In the genomic region with DNA sequence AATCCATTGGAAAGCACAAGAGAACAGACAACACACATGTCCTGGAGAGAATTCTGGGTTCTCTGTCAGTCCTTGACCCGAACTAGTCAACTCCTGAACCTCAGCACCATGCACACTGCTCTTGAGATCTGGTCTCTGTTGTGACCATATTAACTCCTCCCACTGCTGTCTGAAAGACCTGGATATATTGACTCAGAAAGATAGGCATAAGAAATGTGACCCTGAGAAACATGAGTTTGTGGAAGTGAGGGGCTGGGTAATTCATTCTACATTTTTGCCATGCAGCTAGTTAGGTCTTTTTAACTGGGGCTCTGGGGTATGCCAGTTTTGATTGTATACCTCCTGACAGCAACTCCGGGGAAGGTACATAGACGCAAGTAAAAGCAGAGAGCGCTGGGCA, we compare ENCODE assay signal across 9 mouse cellular contexts. TPM values are rescaled to one million over a fixed set of nuclear protein-coding genes. Genes with fewer than 3 reads are reported as not detected.
DNase-seq lines count a peak whose midpoint lies in the region; ATAC-seq and TF ChIP-seq lines count a peak whose summit lies in the region.
"Had no signal": no experiment of that assay in that cellular context is flagged by ENCODE, and none has a peak within 500 bp of the region (broad histone marks: within the 10 kb centered on the region; RNA-seq: fewer than 3 reads in every experiment).

No protein-coding gene starts in this region.

- peak overlapping the region; percentile 81 for H3K9ac ChIP-seq in embryonic facial prominence, embryonic 14.5 days (ENCODE audit: low read depth, low read length)
- H3K9ac ChIP-seq in hindbrain, postnatal 0 days (replicated peaks; ENCODE audit: low read length): no peak overlapping the region
- H3K9ac ChIP-seq in midbrain, embryonic 15.5 days: no peak overlapping the region

- H3K4me3 ChIP-seq in embryonic facial prominence, embryonic 14.5 days (ENCODE audit: low read depth, low read length): peak overlapping the region; percentile 77
- H3K4me3 ChIP-seq in hindbrain, postnatal 0 days (ENCODE audit: low read length): peak overlapping the region; percentile 63; the same call in 1 of the 2 replicates
- 0 out of 2 replicates have a peak overlapping the region, but pooled peaks have one; percentile 68 for H3K4me3 ChIP-seq in midbrain, embryonic 15.5 days

- H3K36me3 ChIP-seq in embryonic facial prominence, embryonic 14.5 days (ENCODE audit: control insufficient read depth, insufficient read depth, low read length): no peaks in the 10 kb centered on the region
- H3K36me3 ChIP-seq in hindbrain, postnatal 0 days (ENCODE audit: insufficient read depth, low read length): no peaks in the 10 kb centered on the region
- no peaks in the 10 kb centered on the region for H3K36me3 ChIP-seq in midbrain, embryonic 15.5 days (replicated peaks)

- DNase-seq in kidney, adult 9 months: peak; percentile 60
- no peak for DNase-seq in kidney, postnatal 36 days
- no peak for DNase-seq in embryonic facial prominence, embryonic 14.5 days (ENCODE audit: low spot score)
- no peak for DNase-seq in hindbrain, postnatal 0 days (ENCODE audit: low spot score)
- no peak for DNase-seq in left cerebral cortex, adult 11 months (ENCODE audit: low spot score)
- no peak for DNase-seq in layer of hippocampus, adult 9-11 months
- DNase-seq: gastrocnemius, postnatal 14 days had no signal

- H3K9me3 ChIP-seq in embryonic facial prominence, embryonic 14.5 days (ENCODE audit: control insufficient read depth, low read length): no peaks in the 10 kb centered on the region
- H3K9me3 ChIP-seq in hindbrain, postnatal 0 days (ENCODE audit: low read length): no peaks in the 10 kb centered on the region
- H3K9me3 ChIP-seq in midbrain, embryonic 15.5 days: no peaks in the 10 kb centered on the region

- no peaks in the 10 kb centered on the region for H3K27me3 ChIP-seq in embryonic facial prominence, embryonic 14.5 days (replicated peaks; ENCODE audit: control insufficient read depth, insufficient read depth, low read length)
- H3K27me3 ChIP-seq in hindbrain, postnatal 0 days (ENCODE audit: insufficient read depth, low read length): no peaks in the 10 kb centered on the region
- peaks cover 14% of the 10 kb centered on the region for H3K27me3 ChIP-seq in midbrain, embryonic 15.5 days (replicated peaks)

- TF ChIP-seq CTCF in hindbrain, postnatal 0 days (IDR thresholded peaks at IDR 0.05; ENCODE audit: low read depth): no peak

- no peak for ATAC-seq in embryonic facial prominence, embryonic 14.5 days (ENCODE audit: low read depth)
- ATAC-seq in hindbrain, postnatal 0 days: no peak
- no peak for ATAC-seq in midbrain, embryonic 15.5 days (replicated peaks)

- WGBS in embryonic facial prominence, embryonic 14.5 days: 39% methylated on average over 4 of the region's 4 CpGs
- 37% methylated on average over 4 of the region's 4 CpGs for WGBS in hindbrain, postnatal 0 days
- WGBS in midbrain, embryonic 15.5 days: 44% methylated on average over 4 of the region's 4 CpGs

- H3K4me1 ChIP-seq in embryonic facial prominence, embryonic 14.5 days (ENCODE audit: control insufficient read depth, insufficient read depth, low read length): peaks cover 19% of the 10 kb centered on the region; the same call in 1 of the 2 replicates
- H3K4me1 ChIP-seq in hindbrain, postnatal 0 days (ENCODE audit: insufficient read depth, low read length): 0 out of 2 replicates have a peak, but pooled peaks cover 4% of the 10 kb centered on the region
- H3K4me1 ChIP-seq in midbrain, embryonic 15.5 days: peaks cover 7% of the 10 kb centered on the region; the same call in 1 of the 2 replicates

- peak overlapping the region; percentile 90 for H3K4me2 ChIP-seq in embryonic facial prominence, embryonic 14.5 days (ENCODE audit: low read depth, low read length)
- H3K4me2 ChIP-seq in hindbrain, postnatal 0 days (ENCODE audit: low read depth, low read length): peak overlapping the region; percentile 92
- H3K4me2 ChIP-seq in midbrain, embryonic 15.5 days: no peak overlapping the region; the same call in 1 of the 2 replicates

- H3K27ac ChIP-seq in embryonic facial prominence, embryonic 14.5 days (replicated peaks; ENCODE audit: low read depth, low read length): no peak overlapping the region
- no peak overlapping the region for H3K27ac ChIP-seq in hindbrain, postnatal 0 days
- no peak overlapping the region for H3K27ac ChIP-seq in midbrain, embryonic 15.5 days

RNA-seq across cellular contexts. Expression of a gene that starts 1.3 kb away (rescaled TPM):
- 9.8 and 10.3 TPM in 2 replicates for polyA plus RNA-seq in embryonic facial prominence, embryonic 14.5 days (2014; fragmentation: Nextera tagmentation; extraction: Ambion mirVana)
- 0.54 and 1.4 TPM in 2 replicates for total RNA-seq in hindbrain, postnatal 0 days (2014; rRNA removed)
- 0.78 and 0.83 TPM in 2 replicates for polyA plus RNA-seq in hindbrain, postnatal 0 days (2015; fragmentation: Nextera tagmentation; extraction: Ambion mirVana)
- 0.56 and 1.2 TPM in 2 replicates for polyA plus RNA-seq in midbrain, embryonic 15.5 days (2015; fragmentation: Nextera tagmentation; extraction: Ambion mirVana)
- total RNA-seq: MEL had no signal
